Mouse (Mus musculus): ENCODE measurements around the gene Ano7. TPM values are rescaled to one million over a fixed set of nuclear protein-coding genes. Genes with fewer than 3 reads are reported as not detected.

Gene Ano7
- not detected in 2 replicates for polyA plus RNA-seq (2015; fragmentation: Nextera tagmentation; extraction: Ambion mirVana)

- ATAC-seq (no peak), DNase-seq (no peak)
- Histone ChIP-seq H3K9ac (replicated peaks) (no peak within 1 kb of the TSS), H3K4me3 (ENCODE audit: low read depth, low read length) (no peak within 1 kb of the TSS), H3K4me1 (ENCODE audit: insufficient read depth) (no peaks in the 10 kb centered on the region), H3K9me3 (ENCODE audit: low read length) (no peaks in the 10 kb centered on the region), H3K4me2 (ENCODE audit: low read depth, low read length) (no peak within 1 kb of the TSS), H3K36me3 (replicated peaks; ENCODE audit: insufficient read depth, low read length) (no peaks in the 10 kb centered on the region), H3K27me3 (ENCODE audit: insufficient read depth, low read length) (no peaks in the 10 kb centered on the region), H3K27ac (ENCODE audit: low read depth) (no peak within 1 kb of the TSS)
- TF ChIP-seq EP300 (IDR thresholded peaks at IDR 0.05; ENCODE audit: low read depth), result no peak
- TF ChIP-seq CTCF (IDR thresholded peaks at IDR 0.05; ENCODE audit: low read depth), result no peak
- 58% methylated on average over 4 of the region's 4 CpGs for WGBS (ENCODE audit: insufficient replicate concordance)
Measured at GRCm38 (mm10) chr1:93373665-93374064, at the start of gene Ano7. Gene Ano7 (plus strand): TSS chr1:93373930.

GRCm38 (mm10) chr1:93323973-93324372 lies 49.8 kb upstream of the Ano7 start:
- H3K9me3 ChIP-seq (ENCODE audit: low read length), result no peaks in the 10 kb centered on the region
- TF ChIP-seq CTCF (IDR thresholded peaks at IDR 0.05; ENCODE audit: low read depth), result no peak
- TF ChIP-seq EP300 (IDR thresholded peaks at IDR 0.05; ENCODE audit: low read depth), result no peak

GRCm38 (mm10) chr1:93326446-93326845 lies 47.3 kb upstream of the Ano7 start:
- Histone ChIP-seq H3K4me3 (ENCODE audit: low read depth, low read length) (no peak overlapping the region), H3K9ac (replicated peaks) (no peak overlapping the region), H3K36me3 (replicated peaks; ENCODE audit: insufficient read depth, low read length) (peaks cover 32% of the 10 kb centered on the region), H3K4me1 (ENCODE audit: insufficient read depth) (no peaks in the 10 kb centered on the region), H3K27me3 (ENCODE audit: insufficient read depth, low read length) (no peaks in the 10 kb centered on the region), H3K27ac (ENCODE audit: low read depth) (no peak overlapping the region), H3K9me3 (ENCODE audit: low read length) (no peaks in the 10 kb centered on the region), H3K4me2 (ENCODE audit: low read depth, low read length) (no peak overlapping the region)
- WGBS (ENCODE audit: insufficient replicate concordance), result 85% methylated on average over 3 of the region's 3 CpGs
- TF ChIP-seq EP300 (IDR thresholded peaks at IDR 0.05; ENCODE audit: low read depth), result no peak
- no peak for TF ChIP-seq CTCF (IDR thresholded peaks at IDR 0.05; ENCODE audit: low read depth)
- ATAC-seq (no peak), DNase-seq (no peak)

More at GRCm38 (mm10) chr1:93323973-93324372, 49.8 kb upstream of the Ano7 start:
- ATAC-seq, result no peak
- Histone ChIP-seq H3K36me3 (replicated peaks; ENCODE audit: insufficient read depth, low read length) (peaks cover 49% of the 10 kb centered on the region), H3K4me1 (ENCODE audit: insufficient read depth) (no peaks in the 10 kb centered on the region), H3K27me3 (ENCODE audit: insufficient read depth, low read length) (no peaks in the 10 kb centered on the region), H3K27ac (ENCODE audit: low read depth) (0 out of 2 replicates have a peak overlapping the region, but pooled peaks have one; percentile 36), H3K9ac (replicated peaks) (no peak overlapping the region), H3K4me3 (ENCODE audit: low read depth, low read length) (no peak overlapping the region), H3K4me2 (ENCODE audit: low read depth, low read length) (no peak overlapping the region)
- no peak for DNase-seq
- whole genome bisulfite sequencing (ENCODE audit: insufficient replicate concordance), result 79% methylated on average over 6 of the region's 6 CpGs

GRCm38 (mm10) chr1:93334621-93335020 lies 39.1 kb upstream of the Ano7 start:
- H3K27ac ChIP-seq (ENCODE audit: low read depth), result no peak overlapping the region
- WGBS (ENCODE audit: insufficient replicate concordance), result 79% methylated on average over 2 of the region's 2 CpGs
- DNase-seq, result no peak

GRCm38 (mm10) chr1:93342648-93343503 lies 30.9 kb upstream of the Ano7 start, which contains the start of the genes Ppp1r7 and Pask:
Gene Ppp1r7 (plus strand): TSS chr1:93342854.
Gene Pask (minus strand): TSS chr1:93343482.
- Histone ChIP-seq H3K9me3 (ENCODE audit: low read length) (no peaks in the 10 kb centered on the region), H3K9ac (replicated peaks) (peak within 1 kb of the TSS; percentile 85), H3K4me3 (ENCODE audit: low read depth, low read length) (peak within 1 kb of the TSS; percentile 65), H3K4me2 (ENCODE audit: low read depth, low read length) (peak within 1 kb of the TSS; percentile 87), H3K27ac (ENCODE audit: low read depth) (peak within 1 kb of the TSS; percentile 41; the same call in 1 of the 2 replicates), H3K27me3 (ENCODE audit: insufficient read depth, low read length) (no peaks in the 10 kb centered on the region), H3K4me1 (ENCODE audit: insufficient read depth) (peaks cover 7% of the 10 kb centered on the region; the same call in 1 of the 2 replicates), H3K36me3 (replicated peaks; ENCODE audit: insufficient read depth, low read length) (peaks cover 19% of the 10 kb centered on the region)
- under 1% methylated on average over 63 of the region's 63 CpGs for WGBS (ENCODE audit: insufficient replicate concordance)
- peak; percentile 28; the same call in 1 of the 2 replicates for TF ChIP-seq EP300 (IDR thresholded peaks at IDR 0.05; ENCODE audit: low read depth)
- TF ChIP-seq CTCF (IDR thresholded peaks at IDR 0.05; ENCODE audit: low read depth), result no peak
- ATAC-seq (peak; percentile 91), DNase-seq (peak; percentile 97)

More at GRCm38 (mm10) chr1:93334621-93335020, 39.1 kb upstream of the Ano7 start:
- Histone ChIP-seq H3K36me3 (replicated peaks; ENCODE audit: insufficient read depth, low read length) (peaks cover 24% of the 10 kb centered on the region), H3K9me3 (ENCODE audit: low read length) (no peaks in the 10 kb centered on the region), H3K4me1 (ENCODE audit: insufficient read depth) (0 out of 2 replicates have a peak, but pooled peaks cover 5% of the 10 kb centered on the region), H3K4me3 (ENCODE audit: low read depth, low read length) (no peak overlapping the region), H3K9ac (replicated peaks) (no peak overlapping the region), H3K4me2 (ENCODE audit: low read depth, low read length) (no peak overlapping the region), H3K27me3 (ENCODE audit: insufficient read depth, low read length) (no peaks in the 10 kb centered on the region)
- ATAC-seq, result no peak
- no peak for TF ChIP-seq CTCF (IDR thresholded peaks at IDR 0.05; ENCODE audit: low read depth)
- no peak for TF ChIP-seq EP300 (IDR thresholded peaks at IDR 0.05; ENCODE audit: low read depth)

GRCm38 (mm10) chr1:93343504-93344047 lies 30.2 kb upstream of the Ano7 start:
- peaks cover 6% of the 10 kb centered on the region; the same call in 1 of the 2 replicates for H3K4me1 ChIP-seq (ENCODE audit: insufficient read depth)
- DNase-seq (peak; percentile 92), ATAC-seq (peak; percentile 93)
- H3K27me3 ChIP-seq (ENCODE audit: insufficient read depth, low read length), result no peaks in the 10 kb centered on the region
- WGBS (ENCODE audit: insufficient replicate concordance), result under 1% methylated on average over 39 of the region's 39 CpGs
- no peaks in the 10 kb centered on the region for H3K9me3 ChIP-seq (ENCODE audit: low read length)
- peaks cover 22% of the 10 kb centered on the region for H3K36me3 ChIP-seq (replicated peaks; ENCODE audit: insufficient read depth, low read length)
- H3K9ac ChIP-seq (replicated peaks), result peak overlapping the region; percentile 85
- H3K27ac ChIP-seq (ENCODE audit: low read depth), result 0 out of 2 replicates have a peak overlapping the region, but pooled peaks have one; percentile 24
- peak overlapping the region; percentile 87 for H3K4me2 ChIP-seq (ENCODE audit: low read depth, low read length)
- TF ChIP-seq CTCF (IDR thresholded peaks at IDR 0.05; ENCODE audit: low read depth) (peak; percentile 60), EP300 (IDR thresholded peaks at IDR 0.05; ENCODE audit: low read depth) (no peak)
- peak overlapping the region; percentile 65 for H3K4me3 ChIP-seq (ENCODE audit: low read depth, low read length)

Data from liver, postnatal 0 days (tissue).